13 mouse cellular contexts compared by ENCODE assay signal in the genomic region with DNA sequence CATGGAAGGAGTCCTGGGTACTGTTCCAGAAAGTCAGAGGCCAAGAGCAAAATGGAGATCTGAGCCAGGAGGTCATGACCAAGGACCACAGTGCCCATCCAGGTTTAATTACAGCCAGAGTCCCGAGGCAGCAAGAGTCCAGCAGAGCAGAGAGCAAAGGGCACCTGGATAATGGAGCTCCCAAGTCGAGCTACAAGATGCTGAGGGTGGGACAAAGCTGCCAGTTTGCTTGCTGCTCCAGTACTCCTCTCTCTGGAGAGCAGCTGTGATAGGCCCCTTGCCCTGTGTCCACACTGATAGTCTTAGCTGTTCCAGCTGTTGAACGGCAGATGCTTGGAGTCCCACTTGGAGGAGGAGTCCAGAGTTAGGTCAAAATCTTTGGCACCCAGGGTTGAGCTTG.
DNase-seq lines count a peak whose midpoint lies in the region; ATAC-seq lines count a peak whose summit lies in the region.
"Had no signal": no experiment of that assay in that cellular context is flagged by ENCODE, and none has a peak within 500 bp of the region (broad histone marks: within the 10 kb centered on the region; RNA-seq: fewer than 3 reads in every experiment).

No protein-coding gene starts in this region.

- DNase-seq in heart, adult 9 months (ENCODE audit: low spot score in 2 of 2), result peak; percentile 26 to 32
- DNase-seq in heart, postnatal 25 days (ENCODE audit: low spot score), result no peak
- no peak for DNase-seq in embryonic facial prominence, embryonic 11.5 days (ENCODE audit: low spot score)
- DNase-seq in heart, postnatal 4 days, result peak; percentile 27
- peak; percentile 59 for DNase-seq in kidney, postnatal 14 days
- DNase-seq in adrenal gland, postnatal 4 days (ENCODE audit: low spot score in 2 of 2), result no peak
- DNase-seq in frontal cortex, postnatal 36 days (ENCODE audit: low spot score in 2 of 2), result no peak
- no peak for DNase-seq in testis, postnatal 10 days (ENCODE audit: low spot score)
- DNase-seq: thymus, postnatal 25 days had no signal

- no peaks in the 10 kb centered on the region for H3K9me3 ChIP-seq in embryonic facial prominence, embryonic 11.5 days (replicated peaks; ENCODE audit: control insufficient read depth, low read length)
- H3K9me3 ChIP-seq: limb, embryonic 15.5 days; lung, embryonic 15.5 days had no signal

- no peaks in the 10 kb centered on the region for H3K36me3 ChIP-seq in embryonic facial prominence, embryonic 11.5 days (replicated peaks; ENCODE audit: control insufficient read depth, insufficient read depth, low read depth, low read length)
- H3K36me3 ChIP-seq: G1E; limb, embryonic 15.5 days; lung, embryonic 15.5 days had no signal

- no peaks in the 10 kb centered on the region for H3K27me3 ChIP-seq in embryonic facial prominence, embryonic 11.5 days (ENCODE audit: control insufficient read depth, insufficient read depth, low read length)
- H3K27me3 ChIP-seq: limb, embryonic 15.5 days had no signal

- H3K4me2 ChIP-seq in embryonic facial prominence, embryonic 11.5 days (ENCODE audit: low read depth, low read length), result no peak overlapping the region
- H3K4me2 ChIP-seq: limb, embryonic 15.5 days; lung, embryonic 15.5 days had no signal

- peak overlapping the region; percentile 52 for H3K27ac ChIP-seq in embryonic facial prominence, embryonic 11.5 days (replicated peaks; ENCODE audit: low read depth, low read length)
- H3K27ac ChIP-seq: limb, embryonic 15.5 days; lung, embryonic 15.5 days had no signal

- intact Hi-C loops in heart, postnatal 25 days (cut with DNase I), result loop anchor here (5.0 kb wide), 1 partner anchor 126 kb away; no protein-coding TSS in a partner anchor

- WGBS in embryonic facial prominence, embryonic 11.5 days, result 27% methylated on average over 3 of the region's 3 CpGs

- H3K4me1 ChIP-seq in embryonic facial prominence, embryonic 11.5 days (ENCODE audit: control insufficient read depth, insufficient read depth, low read length), result peaks cover 10% of the 10 kb centered on the region; the same call in 1 of the 2 replicates

- no peak for ATAC-seq in embryonic facial prominence, embryonic 11.5 days (replicated peaks; ENCODE audit: insufficient number of reproducible peaks, low FRiP score, low TSS enrichment, low read depth)

- no peak overlapping the region for H3K4me3 ChIP-seq in embryonic facial prominence, embryonic 11.5 days (ENCODE audit: low read depth, low read length)
- H3K4me3 ChIP-seq: erythroblast, embryonic 14.5 days; limb, embryonic 15.5 days; lung, embryonic 15.5 days had no signal

- no peak overlapping the region for H3K9ac ChIP-seq in embryonic facial prominence, embryonic 11.5 days (replicated peaks; ENCODE audit: low read length)
- H3K9ac ChIP-seq: limb, embryonic 15.5 days; lung, embryonic 15.5 days had no signal

Comparison
In these comparisons a context has a peak if more than half of its experiments do, and no peak if none do; other contexts are left out.
1. DNase-seq: peak in heart, adult 9 months (2 of 2), heart, postnatal 4 days (single experiment) and kidney, postnatal 14 days (single experiment); none in heart, postnatal 25 days (single experiment), embryonic facial prominence, embryonic 11.5 days (single experiment), adrenal gland, postnatal 4 days (0 of 2), frontal cortex, postnatal 36 days (0 of 2) and testis, postnatal 10 days (single experiment).